Mouse (Mus musculus) forebrain, embryonic 16.5 days (tissue): ENCODE results near the gene Lrch1. TPM values are rescaled to one million over a fixed set of nuclear protein-coding genes. Genes with fewer than 3 reads are reported as not detected.
A peak's percentile ranks its signal among the peaks of the same experiment; 100 is the strongest.

Source experiments
- ATAC-seq: fragments of 200-750 bp; cut with Nextera tagmentation; 2 replicates; pipeline ENCODE4 v1.8.0; 2017; ENCODE audit warnings: mild to moderate bottlenecking, moderate library complexity
- H3K27ac ChIP-seq: fragments of 300-500 bp; sonication (generic); 2 replicates; pipeline ENCODE4 v1.5.1; 2014; ENCODE audit warnings: low read length, control low read depth
- H3K27me3 ChIP-seq: fragments of 300-500 bp; sonication (generic); replicated peaks from 2 replicates; pipeline ENCODE4 v1.6.1; 2014; ENCODE audit warnings: low read length; ENCODE audit not compliant: control insufficient read depth, insufficient read depth
- H3K36me3 ChIP-seq: fragments of 300-500 bp; sonication (generic); 2 replicates; pipeline ENCODE4 v1.6.1; 2014; ENCODE audit not compliant: control insufficient read depth, insufficient read depth
- H3K4me1 ChIP-seq: fragments of 300-500 bp; sonication (generic); replicated peaks from 2 replicates; pipeline ENCODE4 v1.6.1; 2014; ENCODE audit warnings: low read length; ENCODE audit not compliant: control insufficient read depth, insufficient read depth
- H3K4me2 ChIP-seq: fragments of 300-500 bp; sonication (generic); 2 replicates; pipeline ENCODE4 v1.6.1; 2014; ENCODE audit warnings: mild to moderate bottlenecking, low read length, control low read depth
- H3K4me3 ChIP-seq: fragments of 300-500 bp; sonication (generic); replicated peaks from 2 replicates; pipeline ENCODE4 v1.5.1; 2014; ENCODE audit warnings: mild to moderate bottlenecking, low read length, control low read depth
- H3K9ac ChIP-seq: fragments of 300-500 bp; sonication (generic); replicated peaks from 2 replicates; pipeline ENCODE4 v1.6.1; 2014; ENCODE audit warnings: low read depth, low read length, control low read depth
- H3K9me3 ChIP-seq: fragments of 300-500 bp; sonication (generic); 2 replicates; pipeline ENCODE4 v1.6.1; 2016; ENCODE audit warnings: low read length; ENCODE audit not compliant: control insufficient read depth
- WGBS: fragments of 180-500 bp; shearing (Covaris S2); extraction: QIAGEN DNeasy Blood & Tissue Kit; methylation state at CpG from one replicate; pipeline ENCODE4 v1.1.7; 2014; 5-methylcytosine and 5-hydroxymethylcytosine counted together
- polyA plus RNA-seq: library from polyadenylated mRNA; unstranded; fragments of >200 nt; fragmentation: Nextera tagmentation; extraction: Ambion mirVana; gene quantifications from 2 replicates; pipeline ENCODE4 v1.2.1, GENCODE M21; 2015

Gene Lrch1
- polyA plus RNA-seq, 1 experiment from 2014 or later = 12.5 TPM

DNA sequence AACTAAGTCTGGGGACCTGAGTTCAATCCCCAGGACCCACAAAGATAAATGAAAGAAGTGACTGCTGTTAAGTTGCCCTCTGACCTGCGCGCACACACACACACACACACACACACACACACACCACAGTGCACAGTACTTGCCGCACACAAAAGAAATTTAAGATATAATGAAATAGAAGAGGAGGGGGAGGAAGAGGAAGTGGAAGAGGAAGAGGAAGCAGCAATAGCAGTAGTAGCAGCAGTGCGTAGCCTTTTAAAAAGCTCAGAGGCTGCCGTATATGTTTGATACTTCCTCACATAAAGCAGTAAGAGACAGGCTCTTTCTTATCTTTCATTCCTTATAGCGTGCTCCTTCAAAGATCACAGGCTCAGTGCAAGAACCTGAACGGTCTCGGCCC is 92.2 kb downstream of the Lrch1 start:
- H3K4me1 ChIP-seq = peaks cover 19% of the 10 kb centered on the region

GRCm38 (mm10) chr14:74853759-74854100 is 93.9 kb downstream of the Lrch1 start:
- H3K9me3 ChIP-seq = no peaks in the 10 kb centered on the region
- no peak for ATAC-seq
- H3K27ac ChIP-seq = peak overlapping the region; percentile 8
- H3K4me1 ChIP-seq = peaks cover 19% of the 10 kb centered on the region
- no peaks in the 10 kb centered on the region for H3K36me3 ChIP-seq
- WGBS = 70% methylated on average over 4 of the region's 4 CpGs
- H3K9ac ChIP-seq = no peak overlapping the region
- H3K27me3 ChIP-seq = no peaks in the 10 kb centered on the region
- H3K4me2 ChIP-seq = no peak overlapping the region
- H3K4me3 ChIP-seq = no peak overlapping the region

More for the DNA sequence above, 92.2 kb downstream of the Lrch1 start:
- Histone ChIP-seq H3K27me3 (no peaks in the 10 kb centered on the region), H3K9me3 (no peaks in the 10 kb centered on the region), H3K9ac (no peak overlapping the region), H3K27ac (no peak overlapping the region), H3K36me3 (no peaks in the 10 kb centered on the region), H3K4me2 (no peak overlapping the region), H3K4me3 (no peak overlapping the region)
- no peak for ATAC-seq
- WGBS = 93% methylated on average over 8 of the region's 8 CpGs

- Histone ChIP-seq H3K9ac (no peak overlapping the region), H3K4me1 (peaks cover 19% of the 10 kb centered on the region), H3K27me3 (no peaks in the 10 kb centered on the region), H3K4me3 (no peak overlapping the region), H3K4me2 (no peak overlapping the region), H3K27ac (peak overlapping the region; percentile 8), H3K9me3 (no peaks in the 10 kb centered on the region), H3K36me3 (no peaks in the 10 kb centered on the region)
- WGBS = 19% methylated on average over 16 of the region's 16 CpGs
- peak; percentile 77 for ATAC-seq
Measured at GRCm38 (mm10) chr14:74852965-74853758, 94.5 kb downstream of the Lrch1 start.

DNA sequence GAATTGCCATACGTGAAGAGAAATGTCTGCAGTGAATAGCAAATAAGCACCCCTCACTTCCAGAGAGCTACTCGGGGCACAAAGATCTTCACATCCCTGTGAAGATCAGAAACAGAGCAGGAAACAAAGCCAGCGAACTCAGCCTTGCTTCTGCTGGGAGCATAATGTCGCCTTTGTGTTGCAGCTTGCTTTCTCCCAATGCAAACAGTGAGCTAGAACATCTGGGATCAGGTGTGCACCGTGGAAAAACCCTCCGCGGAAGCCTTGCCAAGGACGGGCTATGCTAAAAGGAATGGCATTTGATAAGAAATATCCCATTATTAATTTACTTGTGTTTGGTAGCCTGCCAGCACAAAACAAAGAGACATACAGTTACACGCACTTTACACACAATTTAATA is 95.8 kb downstream of the Lrch1 start:
- Histone ChIP-seq H3K4me1 (peaks cover 21% of the 10 kb centered on the region), H3K4me3 (no peak overlapping the region), H3K27ac (0 out of 2 replicates have a peak overlapping the region, but pooled peaks have one; percentile 37), H3K9ac (no peak overlapping the region), H3K27me3 (no peaks in the 10 kb centered on the region), H3K36me3 (no peaks in the 10 kb centered on the region), H3K9me3 (no peaks in the 10 kb centered on the region), H3K4me2 (no peak overlapping the region)
- ATAC-seq = no peak
- 34% methylated on average over 9 of the region's 9 CpGs for WGBS

DNA sequence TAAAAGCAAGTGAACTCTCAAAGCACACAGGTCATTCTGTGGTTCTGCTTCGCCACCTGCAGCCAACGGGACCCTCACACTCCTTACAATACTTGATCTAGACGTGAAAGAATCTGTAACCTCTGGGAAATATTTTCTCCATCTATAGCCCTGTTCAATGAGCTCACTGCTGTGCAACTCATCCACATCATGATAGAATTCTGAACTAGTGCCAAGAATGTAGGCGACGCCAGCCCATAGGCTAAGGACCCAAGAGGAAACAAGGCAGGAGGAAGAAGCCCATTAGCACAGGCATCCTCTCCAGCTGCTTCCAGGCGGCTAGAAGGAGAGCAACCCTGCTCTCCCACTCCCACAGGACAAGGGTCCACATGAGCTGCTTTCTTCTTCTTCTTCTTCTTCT is 98.7 kb downstream of the Lrch1 start:
- Histone ChIP-seq H3K4me1 (peaks cover 30% of the 10 kb centered on the region), H3K4me2 (no peak overlapping the region), H3K4me3 (no peak overlapping the region), H3K9ac (no peak overlapping the region), H3K27ac (no peak overlapping the region), H3K27me3 (no peaks in the 10 kb centered on the region), H3K9me3 (no peaks in the 10 kb centered on the region), H3K36me3 (no peaks in the 10 kb centered on the region)
- no peak for ATAC-seq
- 76% methylated on average over 6 of the region's 6 CpGs for WGBS

DNA sequence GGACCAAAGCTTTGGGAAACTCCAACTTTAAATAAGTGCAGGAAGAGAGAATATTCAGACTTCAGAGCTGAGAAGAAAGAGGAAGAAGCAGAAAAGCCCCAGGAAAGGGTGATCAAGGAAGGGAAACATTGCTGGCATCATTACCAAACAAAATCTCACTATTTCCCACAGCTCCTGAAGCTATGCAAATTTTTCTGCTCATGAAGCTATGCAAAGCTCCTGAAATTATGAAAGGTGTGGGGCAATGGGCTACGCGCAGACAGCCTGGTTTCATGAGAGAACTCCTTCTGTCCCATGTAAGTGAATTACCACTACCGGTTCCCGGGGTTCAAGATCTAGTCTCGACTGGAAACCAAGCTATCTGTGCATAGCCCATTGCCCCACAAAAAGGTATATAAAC is 99.5 kb downstream of the Lrch1 start:
- 96% methylated on average over 5 of the region's 5 CpGs for WGBS
- H3K9me3 ChIP-seq = no peaks in the 10 kb centered on the region
- H3K4me2 ChIP-seq = no peak overlapping the region
- H3K27ac ChIP-seq = no peak overlapping the region
- peaks cover 24% of the 10 kb centered on the region for H3K4me1 ChIP-seq
- H3K27me3 ChIP-seq = no peaks in the 10 kb centered on the region
- no peak for ATAC-seq
- H3K36me3 ChIP-seq = no peaks in the 10 kb centered on the region
- H3K9ac ChIP-seq = no peak overlapping the region
- H3K4me3 ChIP-seq = no peak overlapping the region

DNA sequence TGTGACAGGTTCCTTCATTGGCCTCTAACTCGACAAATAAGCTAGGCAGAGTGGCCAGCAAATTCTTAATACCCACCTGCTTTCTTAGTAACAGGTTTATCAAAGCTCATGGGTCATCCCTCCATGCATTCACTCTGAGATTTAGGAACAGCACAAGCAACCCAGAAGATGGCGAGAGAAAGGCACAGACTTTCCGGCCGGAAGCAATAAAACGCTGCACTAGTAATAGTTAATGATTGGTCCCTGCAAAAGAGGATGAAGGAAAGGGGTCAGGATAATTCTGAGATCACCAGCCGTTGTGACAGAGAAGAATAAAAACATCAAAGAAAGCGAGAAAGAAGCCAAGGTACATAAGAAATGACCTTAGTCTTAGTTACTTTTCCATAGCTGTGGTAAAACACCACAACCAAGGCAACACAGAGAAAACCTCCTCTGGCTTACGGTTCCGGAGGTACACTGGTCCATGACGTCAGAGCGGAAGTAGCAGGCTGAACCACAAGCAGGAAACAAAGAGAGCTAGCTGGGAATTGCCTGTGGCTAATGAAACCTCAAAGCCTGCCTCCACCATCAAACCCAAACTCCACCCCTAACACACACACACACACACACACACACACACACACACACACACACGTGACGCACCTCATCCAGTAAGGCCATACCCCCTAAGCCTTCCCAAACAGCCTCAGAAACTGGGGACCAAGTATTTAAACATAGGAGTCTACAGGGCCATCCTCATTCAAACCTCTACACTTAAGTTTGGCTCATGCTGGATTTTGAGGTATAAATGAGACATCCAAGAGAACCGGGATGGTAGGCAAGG is 100.2 kb downstream of the Lrch1 start:
- Histone ChIP-seq H3K9ac (no peak overlapping the region), H3K4me2 (no peak overlapping the region), H3K9me3 (no peaks in the 10 kb centered on the region), H3K4me1 (peaks cover 18% of the 10 kb centered on the region), H3K27ac (no peak overlapping the region), H3K36me3 (no peaks in the 10 kb centered on the region), H3K27me3 (no peaks in the 10 kb centered on the region), H3K4me3 (no peak overlapping the region)
- no peak for ATAC-seq
- WGBS = 69% methylated on average over 14 of the region's 14 CpGs

DNA sequence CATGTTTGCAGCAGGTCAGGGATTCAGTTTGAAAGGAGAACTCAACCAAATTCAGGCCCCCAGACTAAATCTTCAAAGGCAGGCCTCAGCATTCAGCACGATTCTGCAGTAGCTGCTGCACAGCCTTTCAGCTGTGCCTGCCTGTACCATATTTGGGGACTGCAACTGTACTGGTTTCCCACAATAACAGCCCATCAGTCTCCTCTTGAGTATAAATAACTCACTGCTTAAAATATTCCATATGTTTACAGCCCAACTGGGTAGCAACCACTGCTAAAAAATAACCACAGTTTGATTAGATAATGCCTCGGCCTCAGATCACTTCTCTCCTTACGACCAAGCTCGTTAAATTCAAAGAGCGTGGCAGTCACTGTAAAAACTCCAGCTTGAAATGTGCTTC is 101.0 kb downstream of the Lrch1 start:
- Histone ChIP-seq H3K4me2 (no peak overlapping the region), H3K4me1 (peaks cover 12% of the 10 kb centered on the region), H3K27me3 (no peaks in the 10 kb centered on the region), H3K27ac (peak overlapping the region; percentile 66), H3K9me3 (no peaks in the 10 kb centered on the region), H3K4me3 (no peak overlapping the region), H3K9ac (no peak overlapping the region), H3K36me3 (no peaks in the 10 kb centered on the region)
- peak; percentile 43; the same call in 1 of the 2 replicates for ATAC-seq
- 11% methylated on average over 5 of the region's 5 CpGs for WGBS

- Histone ChIP-seq H3K4me1 (peaks cover 11% of the 10 kb centered on the region), H3K4me3 (no peak overlapping the region), H3K9ac (no peak overlapping the region), H3K9me3 (no peaks in the 10 kb centered on the region), H3K27me3 (no peaks in the 10 kb centered on the region), H3K4me2 (no peak overlapping the region), H3K27ac (no peak overlapping the region), H3K36me3 (no peaks in the 10 kb centered on the region)
- no peak for ATAC-seq
- WGBS = 34% methylated on average over 2 of the region's 2 CpGs
Measured at GRCm38 (mm10) chr14:74845661-74846274, 101.9 kb downstream of the Lrch1 start.
